Mouse (Mus musculus) brain, embryonic 14.5 days (tissue): ENCODE results near the gene Exoc4.

Source experiments
- CTCF ChIP-seq: fragments of 200-500 bp; IDR thresholded peaks from 2 replicates; pipeline ENCODE4 v1.5.1; 2012; ENCODE audit warnings: inconsistent platforms, mild to moderate bottlenecking, moderate library complexity, borderline replicate concordance; ENCODE audit not compliant: insufficient read depth, insufficient read length; ENCODE audit errors: extremely low read depth
- POLR2A ChIP-seq: fragments of 200-500 bp; IDR thresholded peaks from 2 replicates; pipeline ENCODE4 v1.6.1; 2012; ENCODE audit warnings: mild to moderate bottlenecking, inconsistent platforms, borderline replicate concordance; ENCODE audit not compliant: poor library complexity, insufficient read depth, insufficient read length, severe bottlenecking; ENCODE audit errors: extremely low read depth

- TF ChIP-seq CTCF (no peak), POLR2A (no peak)
These were observed 621.7 kb downstream of the Exoc4 start for GRCm38 (mm10) chr6:33870468-33871142.
